Comparison of ENCODE assay signal across 24 mouse cellular contexts in the genomic region with DNA sequence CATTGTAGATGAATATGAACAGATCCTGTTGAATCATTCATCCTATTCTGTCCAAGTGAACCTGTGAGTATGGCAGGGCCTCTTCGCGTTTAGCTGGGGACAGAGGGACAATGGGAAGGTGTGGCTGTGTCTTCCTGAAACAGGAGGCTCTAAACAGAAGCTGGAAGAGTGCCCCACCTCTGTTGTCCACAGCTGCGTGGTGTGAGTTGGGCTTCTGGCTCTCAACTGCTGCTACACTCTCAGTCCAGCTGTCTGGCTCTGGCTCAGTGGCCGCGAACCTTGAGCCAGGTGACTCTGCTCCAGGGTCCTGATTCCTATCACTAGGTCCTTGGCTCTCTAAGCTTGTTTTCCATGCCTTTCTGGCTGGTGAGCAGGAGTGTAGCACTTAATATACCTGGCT.
DNase-seq lines count a peak whose midpoint lies in the region; ATAC-seq and TF ChIP-seq lines count a peak whose summit lies in the region.
"Had no signal": no experiment of that assay in that cellular context is flagged by ENCODE, and none has a peak within 500 bp of the region (broad histone marks: within the 10 kb centered on the region; RNA-seq: fewer than 3 reads in every experiment).

No protein-coding gene starts in this region.

- 58% methylated on average over 5 of the region's 5 CpGs for WGBS in kidney, embryonic 16.5 days

- 0 out of 2 replicates have a peak, but pooled peaks cover 3% of the 10 kb centered on the region for H3K4me1 ChIP-seq in kidney, embryonic 16.5 days (ENCODE audit: insufficient read depth, low read length)
- H3K4me1 ChIP-seq: embryonic facial prominence, embryonic 15.5 days; liver, embryonic 15.5 days; stomach, embryonic 15.5 days had no signal

- ATAC-seq in kidney, embryonic 16.5 days (ENCODE audit: low FRiP score, low TSS enrichment): no peak
- no peak for ATAC-seq in CD4-positive, CD25-positive, alpha-beta regulatory T cell, adult 4 months
- ATAC-seq: forebrain, postnatal 0 days; hindbrain, embryonic 16.5 days; midbrain, embryonic 16.5 days had no signal

- no peak overlapping the region for H3K27ac ChIP-seq in gastrocnemius, adult 2 months
- no peak overlapping the region for H3K27ac ChIP-seq in kidney, embryonic 16.5 days (ENCODE audit: low read length)
- H3K27ac ChIP-seq: embryonic facial prominence, embryonic 15.5 days; forebrain, embryonic 12.5 days; heart, embryonic 15.5 days; kidney, postnatal 0 days; liver, embryonic 15.5 days; stomach, embryonic 15.5 days had no signal

- no peak overlapping the region for H3K4me2 ChIP-seq in kidney, embryonic 16.5 days (replicated peaks; ENCODE audit: low read depth, low read length)
- H3K4me2 ChIP-seq: embryonic facial prominence, embryonic 15.5 days; forebrain, embryonic 12.5 days; heart, embryonic 15.5 days; limb, embryonic 12.5 days; liver, embryonic 15.5 days; lung, embryonic 14.5 days; midbrain, embryonic 11.5 days; stomach, embryonic 15.5 days had no signal

- no peaks in the 10 kb centered on the region for H3K27me3 ChIP-seq in kidney, embryonic 16.5 days (ENCODE audit: insufficient read depth, low read length)
- H3K27me3 ChIP-seq: embryonic facial prominence, embryonic 15.5 days; liver, embryonic 15.5 days; stomach, embryonic 15.5 days had no signal

- TF ChIP-seq CTCF in gastrocnemius, adult 2 months (IDR thresholded peaks at IDR 0.05): no peak

- H3K4me3 ChIP-seq in gastrocnemius, adult 2 months: no peak overlapping the region
- no peak overlapping the region for H3K4me3 ChIP-seq in kidney, embryonic 16.5 days (ENCODE audit: low read length)
- H3K4me3 ChIP-seq: embryonic facial prominence, embryonic 15.5 days; forebrain, embryonic 12.5 days; heart, embryonic 15.5 days; limb, embryonic 12.5 days; liver, embryonic 15.5 days; stomach, embryonic 15.5 days had no signal

- H3K36me3 ChIP-seq in kidney, embryonic 16.5 days (ENCODE audit: insufficient read depth, low read length): no peaks in the 10 kb centered on the region
- H3K36me3 ChIP-seq: embryonic facial prominence, embryonic 15.5 days; forebrain, embryonic 12.5 days; heart, embryonic 15.5 days; limb, embryonic 12.5 days; liver, embryonic 15.5 days; stomach, embryonic 15.5 days had no signal

- DNase-seq in gastrocnemius, postnatal 25 days: peak; percentile 25
- DNase-seq in gastrocnemius, adult 2 months: no peak
- DNase-seq in heart, postnatal 14 days: peak; percentile 35 to 42
- no peak for DNase-seq in heart, postnatal 25 days (ENCODE audit: low spot score)
- DNase-seq in kidney, postnatal 36 days: peak; percentile 6 to 28
- DNase-seq: adrenal gland, postnatal 14 days; cerebellum, adult 11-12 months; cerebellum, postnatal 10 days; forebrain, postnatal 0 days; lung, embryonic 14.5 days; lung, postnatal 36 days; right cerebral cortex, postnatal 25 days had no signal

- H3K9me3 ChIP-seq in kidney, embryonic 16.5 days (ENCODE audit: low read length): no peaks in the 10 kb centered on the region
- H3K9me3 ChIP-seq: embryonic facial prominence, embryonic 15.5 days; forebrain, embryonic 12.5 days; heart, embryonic 15.5 days; limb, embryonic 12.5 days; liver, embryonic 15.5 days; stomach, embryonic 15.5 days had no signal

- intact Hi-C loops in gastrocnemius, adult 2 months (cut with DNase I): loop anchor here (5.0 kb wide), 1 partner anchor 1172 kb away; no protein-coding TSS in a partner anchor
- intact Hi-C loops in heart, postnatal 14 days (cut with DNase I): loop anchor here (5.0 to 10.0 kb wide), 5 partner anchors 88 to 1172 kb away; no protein-coding TSS in a partner anchor
- intact Hi-C loops in heart, postnatal 25 days (cut with DNase I): loop anchor here (5.0 to 10.0 kb wide), 2 partner anchors 332 to 1175 kb away; no protein-coding TSS in a partner anchor

- no peak overlapping the region for H3K9ac ChIP-seq in kidney, embryonic 16.5 days (replicated peaks; ENCODE audit: low read length)
- H3K9ac ChIP-seq: embryonic facial prominence, embryonic 15.5 days; forebrain, embryonic 12.5 days; forebrain, postnatal 0 days; heart, embryonic 15.5 days; limb, embryonic 12.5 days; liver, embryonic 15.5 days; lung, embryonic 14.5 days; stomach, embryonic 15.5 days had no signal

Comparison
In these comparisons a context has a peak if more than half of its experiments do, and no peak if none do; other contexts are left out.
1. DNase-seq: peak in gastrocnemius, postnatal 25 days (single experiment), heart, postnatal 14 days (2 of 2) and kidney, postnatal 36 days (2 of 2); none in gastrocnemius, adult 2 months (single experiment) and heart, postnatal 25 days (single experiment).